Mouse (Mus musculus) ES-E14 (cell line): ENCODE results near the gene Pard3. TPM values are rescaled to one million over a fixed set of nuclear protein-coding genes. Genes with fewer than 3 reads are reported as not detected.

Source experiments
- DNase-seq: peaks from one replicate; pipeline ENCODE4 v3.0.0-alpha.2; 2013; ENCODE audit warnings: low read depth, low spot score
- H3K27ac ChIP-seq: 2 replicates; pipeline ENCODE4 v1.5.1; 2012; ENCODE audit warnings: low read depth, mild to moderate bottlenecking, low read length, moderate library complexity, mixed read lengths; ENCODE audit not compliant: poor library complexity, insufficient read depth, severe bottlenecking
- H3K36me3 ChIP-seq: 2 replicates; pipeline ENCODE4 v1.6.1; 2012; ENCODE audit warnings: mild to moderate bottlenecking, low read length, moderate library complexity, mixed read lengths; ENCODE audit not compliant: control insufficient read depth, poor library complexity, insufficient read depth, severe bottlenecking
- H3K4me1 ChIP-seq, 2 experiments: fragments of 150-350 bp in 1 of 2; sonication (generic) in 1 of 2; 2 replicates each; pipeline ENCODE4 v1.6.1; 2012; ENCODE audit warnings: low read length in 2 of 2, mild to moderate bottlenecking in 1 of 2, mixed read lengths in 1 of 2; ENCODE audit not compliant: control insufficient read depth in 2 of 2, insufficient read depth in 2 of 2, poor library complexity in 1 of 2
- H3K4me3 ChIP-seq, 2 experiments: fragments of 150-350 bp in 1 of 2; sonication (generic) in 1 of 2; 2 replicates each; pipeline ENCODE4 v1.5.1; 2012; ENCODE audit warnings: low read length in 2 of 2, low read depth in 1 of 2, mild to moderate bottlenecking in 1 of 2, mixed read lengths in 1 of 2; ENCODE audit not compliant: insufficient read depth in 1 of 2, poor library complexity in 1 of 2, severe bottlenecking in 1 of 2
- H3K9ac ChIP-seq: 2 replicates; pipeline ENCODE4 v1.6.1; 2012; ENCODE audit warnings: low read depth, mild to moderate bottlenecking, low read length, mixed read lengths; ENCODE audit not compliant: poor library complexity, insufficient read depth, severe bottlenecking
- H3K9me3 ChIP-seq: fragments of 150-350 bp; sonication (generic); 2 replicates; pipeline ENCODE4 v1.6.1; 2012; ENCODE audit warnings: low read depth, mild to moderate bottlenecking, low read length; ENCODE audit not compliant: control insufficient read depth, insufficient read depth
- CHD2 ChIP-seq: IDR thresholded peaks from 2 replicates; pipeline ENCODE4 v1.6.1; 2014; ENCODE audit warnings: mild to moderate bottlenecking, low read depth, low read length, inconsistent platforms
- HCFC1 ChIP-seq: IDR thresholded peaks from 2 replicates; pipeline ENCODE4 v1.6.1; 2012; ENCODE audit warnings: low read length, inconsistent platforms, borderline replicate concordance; ENCODE audit not compliant: insufficient read depth
- MAFK ChIP-seq: IDR thresholded peaks from 2 replicates; pipeline ENCODE4 v1.6.1; 2014; ENCODE audit warnings: mild to moderate bottlenecking, low read depth, low read length, inconsistent platforms; ENCODE audit not compliant: insufficient read depth
- ZC3H11A ChIP-seq: IDR thresholded peaks from 2 replicates; pipeline ENCODE4 v1.6.1; 2012; ENCODE audit warnings: low read depth, mild to moderate bottlenecking, inconsistent platforms, low read length, borderline replicate concordance
- ZNF384 ChIP-seq: IDR thresholded peaks from 2 replicates; pipeline ENCODE4 v1.6.1; 2012; ENCODE audit warnings: low read depth, low read length, inconsistent platforms
- in situ Hi-C, 2 experiments: fragments of 600-800 bp; cut with MboI; formaldehyde crosslinking; loops; one replicate each; pipeline ENCODE4 v1.15.1; 2025; ENCODE audit warnings: low sequenced_read_pairs in 2 of 2, inconsistent platforms in 1 of 2; ENCODE audit not compliant: unreplicated experiment in 2 of 2
- total RNA-seq: library from RNA; depleted of rRNA; stranded (reverse); fragments of 300-350 nt; gene quantifications from 2 replicates; pipeline ENCODE4 v1.2.3, GENCODE M21; 2012

Pard3 gene
- total RNA-seq, 1 experiment, result 30.2 TPM

GRCm38 (mm10) chr8:127588313-127588712 is 524.6 kb downstream of the Pard3 start:
- H3K27ac ChIP-seq, result no peak overlapping the region
- H3K4me3 ChIP-seq, result no peak overlapping the region
- peak; percentile 48 for DNase-seq
- H3K4me1 ChIP-seq, result no peaks in the 10 kb centered on the region; a peak in 1 of 4 replicates
- in situ Hi-C loops, result no loop called here
- H3K36me3 ChIP-seq, result no peaks in the 10 kb centered on the region
- H3K9ac ChIP-seq, result no peak overlapping the region
- no peaks in the 10 kb centered on the region for H3K9me3 ChIP-seq
- TF ChIP-seq ZNF384, result no peak
- no peak for TF ChIP-seq MAFK
- TF ChIP-seq CHD2, result no peak
- TF ChIP-seq HCFC1, result no peak
- TF ChIP-seq ZC3H11A, result peak; percentile 67

- H3K9ac ChIP-seq, result no peak overlapping the region
- in situ Hi-C loops, result no loop called here
Observed at GRCm38 (mm10) chr8:127589291-127589690, 525.6 kb downstream of the Pard3 start.

DNA sequence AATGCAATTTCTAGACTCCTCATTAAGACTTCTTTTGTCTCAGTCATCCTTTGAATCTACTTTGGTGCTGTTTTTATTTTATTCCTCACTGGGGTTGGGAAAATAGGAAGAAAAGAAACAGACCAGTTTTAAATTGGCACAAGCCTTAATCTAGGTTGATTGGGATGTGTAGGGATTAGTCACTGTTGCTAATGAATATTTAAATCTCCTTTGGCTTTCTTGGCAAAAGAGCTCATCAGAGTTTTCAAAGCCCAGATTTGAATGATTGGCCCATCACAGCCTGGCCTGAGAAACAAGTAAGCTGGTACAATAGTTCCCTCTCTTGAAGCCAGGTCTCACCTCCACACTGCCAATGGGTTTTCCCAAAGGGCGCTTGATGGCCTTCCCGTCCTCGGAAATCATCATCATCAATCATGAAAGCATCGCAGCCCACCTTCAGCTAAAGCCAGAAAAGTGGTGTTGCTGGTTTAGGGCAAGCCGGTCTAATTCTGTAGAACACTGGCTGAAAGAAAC is 527.0 kb downstream of the Pard3 start:
- in situ Hi-C loops, result no loop called here
- no peaks in the 10 kb centered on the region for H3K9me3 ChIP-seq
- no peaks in the 10 kb centered on the region for H3K4me1 ChIP-seq
- no peak overlapping the region for H3K27ac ChIP-seq
- no peak overlapping the region for H3K9ac ChIP-seq
- TF ChIP-seq MAFK (no peak), HCFC1 (no peak), ZNF384 (no peak), ZC3H11A (no peak), CHD2 (no peak)
- H3K4me3 ChIP-seq, result no peak overlapping the region
- DNase-seq, result no peak
- H3K36me3 ChIP-seq, result no peaks in the 10 kb centered on the region

More at GRCm38 (mm10) chr8:127589291-127589690, 525.6 kb downstream of the Pard3 start:
- H3K9me3 ChIP-seq, result no peaks in the 10 kb centered on the region
- no peak overlapping the region for H3K27ac ChIP-seq
- no peak for TF ChIP-seq ZNF384
- TF ChIP-seq CHD2, result no peak
- TF ChIP-seq ZC3H11A, result 0 out of 2 replicates have a peak, but pooled peaks have one; percentile 23
- no peak for TF ChIP-seq HCFC1
- TF ChIP-seq MAFK, result no peak
- H3K36me3 ChIP-seq, result no peaks in the 10 kb centered on the region
- H3K4me1 ChIP-seq, result no peaks in the 10 kb centered on the region
- peak; percentile 47 for DNase-seq
- no peak overlapping the region for H3K4me3 ChIP-seq

DNA sequence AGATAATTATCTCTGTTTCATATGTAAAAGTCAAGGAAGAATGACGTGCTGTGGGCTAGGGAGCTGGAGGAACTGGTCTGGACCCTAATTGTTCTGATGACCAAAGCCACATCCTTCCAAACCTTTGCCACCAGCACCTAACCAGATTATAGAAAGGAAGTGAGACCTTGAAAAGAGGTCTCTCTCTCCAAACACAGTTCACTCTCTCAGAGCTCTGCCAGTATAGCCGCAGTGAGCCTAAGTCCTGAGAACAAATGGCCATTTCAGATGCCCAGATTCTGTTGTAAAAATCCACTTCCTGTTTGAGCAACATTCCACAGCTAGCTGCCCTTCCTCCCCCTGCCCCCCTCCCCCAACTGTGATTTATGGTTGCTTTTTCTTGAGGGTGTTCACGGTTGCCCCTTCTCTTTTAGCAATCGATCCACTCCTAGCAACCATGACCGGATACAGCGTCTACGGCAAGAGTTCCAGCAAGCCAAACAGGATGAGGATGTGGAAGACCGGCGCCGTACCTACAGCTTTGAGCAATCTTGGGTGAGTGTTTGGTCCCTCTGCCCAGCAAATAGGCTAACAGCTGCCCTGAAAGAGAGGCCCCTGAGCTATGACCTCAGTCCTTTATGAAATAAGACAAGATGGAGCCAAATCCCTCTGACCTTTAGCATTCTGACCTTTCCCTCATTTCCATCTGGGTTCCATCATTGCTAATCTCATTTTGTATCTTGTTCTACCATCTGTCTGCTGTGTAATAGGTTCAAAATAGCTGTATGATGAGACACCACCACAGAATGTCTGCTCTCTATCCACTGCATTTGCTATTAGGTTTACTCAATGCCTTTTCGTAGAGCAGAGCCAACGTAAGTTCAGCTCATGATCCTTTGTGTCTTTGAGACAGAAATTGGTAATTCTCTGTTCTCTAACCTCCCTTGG is 529.2 kb downstream of the Pard3 start:
- H3K4me3 ChIP-seq, result no peak overlapping the region
- TF ChIP-seq ZNF384 (no peak), MAFK (no peak), CHD2 (no peak)
- no peaks in the 10 kb centered on the region for H3K4me1 ChIP-seq
- H3K9me3 ChIP-seq, result no peaks in the 10 kb centered on the region
- no peak overlapping the region for H3K27ac ChIP-seq
- DNase-seq, result no peak
- no peaks in the 10 kb centered on the region for H3K36me3 ChIP-seq
- in situ Hi-C loops, result no loop called here
- H3K9ac ChIP-seq, result no peak overlapping the region
